Mouse (Mus musculus): ENCODE data around the gene Srpr. TPM values are rescaled to one million over a fixed set of nuclear protein-coding genes. Genes with fewer than 3 reads are reported as not detected.

Gene Srpr
- polyA plus RNA-seq, 1 experiment = 70.1 TPM

DNA sequence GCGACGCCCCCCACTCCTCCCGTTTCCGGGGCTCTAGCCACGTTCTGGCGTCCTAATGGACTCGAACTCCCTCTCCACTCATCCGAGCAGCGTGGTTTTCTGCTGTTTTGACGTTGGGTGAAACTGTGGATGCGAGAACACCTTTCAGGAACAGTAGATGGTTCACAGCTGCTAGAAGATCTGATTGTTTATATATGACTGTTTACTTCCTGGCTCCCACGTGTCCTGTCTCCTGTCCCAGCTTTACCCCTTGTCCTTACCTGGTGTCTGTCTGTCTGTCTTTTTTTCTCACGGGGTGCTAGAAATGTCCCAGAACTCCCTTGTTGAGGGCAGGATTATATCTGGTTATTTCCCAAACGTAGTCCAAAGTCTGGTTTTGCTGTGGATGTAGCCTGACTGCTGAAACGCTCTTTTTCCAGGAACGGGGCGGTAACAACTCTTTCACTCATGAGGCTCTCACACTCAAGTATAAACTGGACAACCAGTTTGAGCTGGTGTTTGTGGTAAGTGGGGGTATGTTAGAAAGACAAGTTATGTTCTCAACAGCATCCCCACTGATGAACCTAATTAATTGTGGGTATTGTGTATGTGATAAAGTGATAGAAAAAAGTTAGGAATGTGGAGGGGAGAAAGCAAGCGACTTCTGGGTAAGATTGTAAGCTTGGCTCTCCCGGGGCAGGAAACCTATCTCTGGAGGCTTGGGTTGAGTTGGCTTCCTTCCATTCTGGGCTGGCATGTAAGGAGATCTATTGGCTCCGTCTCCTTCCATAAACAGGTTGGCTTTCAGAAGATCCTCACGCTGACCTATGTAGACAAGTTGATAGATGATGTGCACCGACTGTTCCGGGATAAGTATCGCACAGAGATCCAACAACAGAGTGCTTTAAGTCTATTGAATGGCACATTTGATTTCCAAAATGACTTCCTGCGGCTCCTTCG is 11.9 kb downstream of the Srpr start:
- Histone ChIP-seq H3K27ac (ENCODE audit: control insufficient read depth, insufficient read depth, low read length) (peak overlapping the region; percentile 35; the same call in 1 of the 2 replicates), H3K4me3 (ENCODE audit: control insufficient read depth, insufficient read depth, low read length) (peak overlapping the region; percentile 82), H3K27me3 (ENCODE audit: control insufficient read depth, insufficient read depth, low read length) (no peaks in the 10 kb centered on the region), H3K4me1 (replicated peaks; ENCODE audit: control insufficient read depth, insufficient read depth, low read length) (peaks cover 3% of the 10 kb centered on the region), H3K36me3 (ENCODE audit: control insufficient read depth, insufficient read depth, low read length) (peaks cover 37% of the 10 kb centered on the region)
- TF ChIP-seq CTCF (IDR thresholded peaks at IDR 0.05; ENCODE audit: borderline replicate concordance, control insufficient read depth, extremely low read depth, insufficient read depth, low read length, poor library complexity) (no peak), POLR2A (IDR thresholded peaks at IDR 0.05; ENCODE audit: control insufficient read depth, extremely low read depth, insufficient read depth, low read length, poor library complexity) (no peak)
- 34% methylated on average over 26 of the region's 26 CpGs for WGBS
- no peak for DNase-seq

DNA sequence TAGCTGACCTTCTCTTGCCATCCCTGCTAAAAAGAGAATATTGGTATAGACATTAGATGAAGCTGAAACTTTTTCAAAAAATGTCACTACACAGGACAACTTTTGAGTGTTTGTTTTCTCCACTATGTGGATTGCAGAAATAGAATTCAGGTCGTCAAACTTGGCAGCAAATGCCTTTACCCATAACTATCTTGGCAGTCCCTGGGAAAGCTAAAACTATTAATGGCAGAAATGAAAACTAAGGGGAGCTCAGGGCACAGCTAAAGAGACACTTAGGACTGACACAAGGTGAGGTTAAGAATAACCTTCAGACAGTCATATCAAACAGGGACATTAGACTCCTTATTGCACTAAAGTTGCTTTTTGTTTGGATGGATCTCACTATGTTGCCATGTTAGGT is 18.0 kb downstream of the Srpr start:
- WGBS = 82% methylated on average over 1 of the region's 1 CpGs
- Histone ChIP-seq H3K27me3 (ENCODE audit: control insufficient read depth, insufficient read depth, low read length) (no peaks in the 10 kb centered on the region), H3K27ac (ENCODE audit: control insufficient read depth, insufficient read depth, low read length) (no peak overlapping the region), H3K4me3 (ENCODE audit: control insufficient read depth, insufficient read depth, low read length) (no peak overlapping the region), H3K4me1 (replicated peaks; ENCODE audit: control insufficient read depth, insufficient read depth, low read length) (no peaks in the 10 kb centered on the region), H3K36me3 (ENCODE audit: control insufficient read depth, insufficient read depth, low read length) (peaks cover 58% of the 10 kb centered on the region)
- no peak for DNase-seq
- no peak for TF ChIP-seq CTCF (IDR thresholded peaks at IDR 0.05; ENCODE audit: borderline replicate concordance, control insufficient read depth, extremely low read depth, insufficient read depth, low read length, poor library complexity)
- no peak for TF ChIP-seq POLR2A (IDR thresholded peaks at IDR 0.05; ENCODE audit: control insufficient read depth, extremely low read depth, insufficient read depth, low read length, poor library complexity)

DNA sequence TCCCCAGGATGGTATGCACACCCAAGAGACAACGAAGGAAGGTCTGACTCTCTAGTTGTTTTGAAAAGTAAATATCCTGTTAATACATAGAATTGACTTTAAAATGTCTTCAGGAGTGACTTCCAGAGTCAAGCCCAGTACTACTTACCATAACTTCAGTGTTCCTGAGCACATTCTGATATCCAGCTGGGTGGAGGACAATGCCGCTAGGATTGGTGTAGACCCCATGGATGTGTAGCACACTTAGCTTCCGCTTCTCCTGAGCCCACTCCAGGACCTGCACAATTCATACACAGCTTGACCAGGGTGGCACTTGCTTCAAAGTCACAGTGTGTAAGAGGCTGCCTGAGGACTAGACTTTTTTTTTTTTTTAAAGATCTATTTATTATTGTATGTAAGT is 23.5 kb downstream of the Srpr start:
- TF ChIP-seq CTCF (IDR thresholded peaks at IDR 0.05; ENCODE audit: borderline replicate concordance, control insufficient read depth, extremely low read depth, insufficient read depth, low read length, poor library complexity) (no peak), POLR2A (IDR thresholded peaks at IDR 0.05; ENCODE audit: control insufficient read depth, extremely low read depth, insufficient read depth, low read length, poor library complexity) (no peak)
- Histone ChIP-seq H3K4me3 (ENCODE audit: control insufficient read depth, insufficient read depth, low read length) (no peak overlapping the region), H3K4me1 (replicated peaks; ENCODE audit: control insufficient read depth, insufficient read depth, low read length) (no peaks in the 10 kb centered on the region), H3K36me3 (ENCODE audit: control insufficient read depth, insufficient read depth, low read length) (peaks cover 19% of the 10 kb centered on the region), H3K27ac (ENCODE audit: control insufficient read depth, insufficient read depth, low read length) (no peak overlapping the region), H3K27me3 (ENCODE audit: control insufficient read depth, insufficient read depth, low read length) (no peaks in the 10 kb centered on the region)
- WGBS = 97% methylated on average over 3 of the region's 3 CpGs
- no peak for DNase-seq

DNA sequence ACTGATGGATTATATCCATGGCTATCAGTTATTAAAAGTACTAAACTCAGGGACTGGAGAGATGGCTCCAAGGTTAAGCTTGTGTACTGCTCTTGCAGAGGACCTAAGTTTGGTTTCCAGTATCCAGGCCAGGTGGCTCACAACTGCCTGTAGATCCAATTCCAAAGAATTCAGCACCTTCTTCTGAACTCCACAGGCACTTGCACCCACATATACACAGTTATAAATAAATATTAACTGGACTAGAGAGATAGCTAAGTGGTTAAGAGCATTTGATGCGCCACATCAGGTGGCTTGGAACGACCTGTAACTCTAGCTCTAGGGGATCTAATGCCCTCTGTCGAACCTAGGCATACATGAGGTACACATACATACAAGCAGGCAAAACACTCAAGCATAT is 28.7 kb downstream of the Srpr start:
- Histone ChIP-seq H3K27me3 (ENCODE audit: control insufficient read depth, insufficient read depth, low read length) (no peaks in the 10 kb centered on the region), H3K36me3 (ENCODE audit: control insufficient read depth, insufficient read depth, low read length) (peaks cover 2% of the 10 kb centered on the region), H3K27ac (ENCODE audit: control insufficient read depth, insufficient read depth, low read length) (no peak overlapping the region), H3K4me3 (ENCODE audit: control insufficient read depth, insufficient read depth, low read length) (no peak overlapping the region), H3K4me1 (replicated peaks; ENCODE audit: control insufficient read depth, insufficient read depth, low read length) (no peaks in the 10 kb centered on the region)
- no peak for DNase-seq
- no peak for TF ChIP-seq CTCF (IDR thresholded peaks at IDR 0.05; ENCODE audit: borderline replicate concordance, control insufficient read depth, extremely low read depth, insufficient read depth, low read length, poor library complexity)
- no peak for TF ChIP-seq POLR2A (IDR thresholded peaks at IDR 0.05; ENCODE audit: control insufficient read depth, extremely low read depth, insufficient read depth, low read length, poor library complexity)
- WGBS = 98% methylated on average over 3 of the region's 3 CpGs

DNA sequence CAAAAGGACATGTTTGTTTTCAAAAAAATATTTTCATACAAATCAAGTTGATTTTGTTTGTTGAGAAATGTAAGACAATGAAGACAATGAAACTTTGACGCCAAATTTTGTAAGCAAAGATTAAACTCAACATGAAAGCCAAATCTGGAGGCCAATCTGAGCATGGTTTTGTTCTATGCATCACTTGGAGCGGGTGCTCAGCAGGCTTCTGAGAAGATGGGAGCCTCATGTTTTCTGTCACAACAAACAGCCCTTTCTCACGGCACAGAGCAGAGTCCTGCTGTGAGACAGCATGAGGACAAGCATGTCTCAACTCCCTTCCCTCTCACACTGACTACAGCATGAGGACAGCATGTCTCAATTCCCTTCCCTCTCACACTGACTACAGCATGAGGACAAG is 36.0 kb downstream of the Srpr start:
- Histone ChIP-seq H3K4me1 (replicated peaks; ENCODE audit: control insufficient read depth, insufficient read depth, low read length) (no peaks in the 10 kb centered on the region), H3K4me3 (ENCODE audit: control insufficient read depth, insufficient read depth, low read length) (no peak overlapping the region), H3K36me3 (ENCODE audit: control insufficient read depth, insufficient read depth, low read length) (peaks cover 11% of the 10 kb centered on the region), H3K27me3 (ENCODE audit: control insufficient read depth, insufficient read depth, low read length) (no peaks in the 10 kb centered on the region), H3K27ac (ENCODE audit: control insufficient read depth, insufficient read depth, low read length) (no peak overlapping the region)
- no peak for TF ChIP-seq POLR2A (IDR thresholded peaks at IDR 0.05; ENCODE audit: control insufficient read depth, extremely low read depth, insufficient read depth, low read length, poor library complexity)
- no peak for TF ChIP-seq CTCF (IDR thresholded peaks at IDR 0.05; ENCODE audit: borderline replicate concordance, control insufficient read depth, extremely low read depth, insufficient read depth, low read length, poor library complexity)
- DNase-seq = no peak
- 88% methylated on average over 3 of the region's 3 CpGs for WGBS

DNA sequence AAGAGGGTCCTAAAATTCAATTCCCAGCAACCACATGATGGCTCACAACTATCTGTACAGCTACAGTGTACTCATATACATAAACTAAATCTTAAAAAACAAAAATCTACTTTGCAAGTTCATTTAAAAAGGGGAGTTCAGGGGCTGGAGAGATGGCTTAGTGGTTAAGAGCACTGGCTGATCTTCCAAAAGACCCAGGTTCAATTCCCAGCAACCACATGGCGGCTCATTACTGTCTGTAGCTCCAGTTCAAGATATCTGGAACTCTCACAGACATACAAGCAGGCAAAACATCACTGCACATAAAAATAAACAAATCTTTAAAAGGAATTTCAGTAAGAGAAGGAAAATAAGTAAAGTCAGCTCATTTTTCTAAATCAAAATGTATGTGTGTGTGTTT is 38.4 kb downstream of the Srpr start:
- Histone ChIP-seq H3K27ac (ENCODE audit: control insufficient read depth, insufficient read depth, low read length) (no peak overlapping the region), H3K4me1 (replicated peaks; ENCODE audit: control insufficient read depth, insufficient read depth, low read length) (no peaks in the 10 kb centered on the region), H3K4me3 (ENCODE audit: control insufficient read depth, insufficient read depth, low read length) (no peak overlapping the region), H3K27me3 (ENCODE audit: control insufficient read depth, insufficient read depth, low read length) (no peaks in the 10 kb centered on the region), H3K36me3 (ENCODE audit: control insufficient read depth, insufficient read depth, low read length) (peaks cover 11% of the 10 kb centered on the region)
- TF ChIP-seq POLR2A (IDR thresholded peaks at IDR 0.05; ENCODE audit: control insufficient read depth, extremely low read depth, insufficient read depth, low read length, poor library complexity) = no peak
- no peak for DNase-seq
- WGBS = 97% methylated on average over 1 of the region's 1 CpGs

Data from thymus, adult 2 months (tissue).